Mouse (Mus musculus): ENCODE data around the gene Lekr1.

- no peak for TF ChIP-seq CTCF (IDR thresholded peaks at IDR 0.05; ENCODE audit: extremely low read depth, insufficient read length, insufficient replicate concordance, low read depth, low read length)
- no peak for TF ChIP-seq POLR2A (IDR thresholded peaks at IDR 0.05; ENCODE audit: low read depth, low read length)
These were observed 2.9 kb upstream of the Lekr1 start for GRCm38 (mm10) chr3:65663176-65663575.

All from small intestine, adult 2 months (tissue).